Mouse (Mus musculus) forebrain, postnatal 0 days (tissue): Measurements from ENCODE around the gene Rnls. TPM values are rescaled to one million over a fixed set of nuclear protein-coding genes. Genes with fewer than 3 reads are reported as not detected.

Source experiments
- ATAC-seq: fragments of 200-750 bp; cut with Nextera tagmentation; 2 replicates; pipeline ENCODE4 v1.8.0; 2017; ENCODE audit warnings: mild to moderate bottlenecking, moderate library complexity
- DNase-seq: peaks from one replicate; pipeline ENCODE4 v3.0.0-alpha.2; 2015
- H3K27ac ChIP-seq: fragments of 300-500 bp; sonication (generic); 2 replicates; pipeline ENCODE4 v1.5.1; 2014; ENCODE audit warnings: low read depth, mild to moderate bottlenecking, antibody characterized with exemption, low read length, moderate library complexity, mixed read lengths
- H3K27me3 ChIP-seq: fragments of 300-500 bp; sonication (generic); 2 replicates; pipeline ENCODE4 v1.6.1; 2014; ENCODE audit warnings: mild to moderate bottlenecking, low read length, mixed read lengths; ENCODE audit not compliant: insufficient read depth
- H3K36me3 ChIP-seq: fragments of 300-500 bp; sonication (generic); 2 replicates; pipeline ENCODE4 v1.6.1; 2014; ENCODE audit warnings: mild to moderate bottlenecking, moderate library complexity; ENCODE audit not compliant: insufficient read depth
- H3K4me1 ChIP-seq: fragments of 300-500 bp; sonication (generic); 2 replicates; pipeline ENCODE4 v1.6.1; 2014; ENCODE audit warnings: antibody characterized with exemption; ENCODE audit not compliant: insufficient read depth
- H3K4me2 ChIP-seq: fragments of 300-500 bp; sonication (generic); 2 replicates; pipeline ENCODE4 v1.6.1; 2014; ENCODE audit warnings: low read depth, mild to moderate bottlenecking, moderate library complexity
- H3K4me3 ChIP-seq: fragments of 300-500 bp; sonication (generic); 2 replicates; pipeline ENCODE4 v1.5.1; 2014; ENCODE audit warnings: low read depth, low read length, mixed read lengths
- H3K9ac ChIP-seq: fragments of 300-500 bp; sonication (generic); 2 replicates; pipeline ENCODE4 v1.6.1; 2014; ENCODE audit warnings: mild to moderate bottlenecking
- H3K9me3 ChIP-seq: fragments of 300-500 bp; sonication (generic); 2 replicates; pipeline ENCODE4 v1.6.1; 2016; ENCODE audit warnings: low read length
- CTCF ChIP-seq: sonication (generic); IDR thresholded peaks from 2 replicates; pipeline ENCODE4 v1.5.1; 2016; ENCODE audit warnings: antibody characterized with exemption, control low read depth, low read depth
- WGBS: fragments of 180-500 bp; shearing (Covaris S2); extraction: QIAGEN DNeasy Blood & Tissue Kit; methylation state at CpG from one replicate; pipeline ENCODE4 v1.1.7; 2014; 5-methylcytosine and 5-hydroxymethylcytosine counted together
- polyA plus RNA-seq: library from polyadenylated mRNA; unstranded; fragments of >200 nt; fragmentation: Nextera tagmentation; extraction: Ambion mirVana; gene quantifications from 2 replicates; pipeline ENCODE4 v1.2.1, GENCODE M21; 2015
- total RNA-seq: library from RNA; depleted of rRNA; stranded (reverse); fragments of >200 nt; gene quantifications from 2 replicates; pipeline ENCODE4 v1.2.3, GENCODE M21; 2014

Rnls gene
- total and polyA plus RNA-seq, 2 experiments from 2014 or later = 1.5 to 8.7 TPM

GRCm38 (mm10) chr19:33110404-33110803, 281.7 kb downstream of the Rnls start:
- Histone ChIP-seq H3K4me3 (no peak overlapping the region), H3K36me3 (no peaks in the 10 kb centered on the region), H3K4me2 (no peak overlapping the region), H3K27me3 (no peaks in the 10 kb centered on the region), H3K9ac (no peak overlapping the region), H3K4me1 (no peaks in the 10 kb centered on the region), H3K27ac (no peak overlapping the region), H3K9me3 (no peaks in the 10 kb centered on the region)
- no peak for ATAC-seq
- TF ChIP-seq CTCF = no peak
- no peak for DNase-seq
- 80% methylated on average over 9 of the region's 9 CpGs for WGBS

GRCm38 (mm10) chr19:33109941-33110371, 282.1 kb downstream of the Rnls start:
- Histone ChIP-seq H3K4me2 (no peak overlapping the region), H3K4me3 (no peak overlapping the region), H3K27me3 (no peaks in the 10 kb centered on the region), H3K9me3 (no peaks in the 10 kb centered on the region), H3K36me3 (no peaks in the 10 kb centered on the region), H3K4me1 (no peaks in the 10 kb centered on the region), H3K9ac (no peak overlapping the region), H3K27ac (no peak overlapping the region)
- DNase-seq = no peak
- 66% methylated on average over 6 of the region's 6 CpGs for WGBS
- no peak for TF ChIP-seq CTCF
- ATAC-seq = peak; percentile 63

GRCm38 (mm10) chr19:33109141-33109540, 283.0 kb downstream of the Rnls start:
- no peaks in the 10 kb centered on the region for H3K27me3 ChIP-seq
- H3K36me3 ChIP-seq = no peaks in the 10 kb centered on the region
- DNase-seq (no peak), ATAC-seq (no peak)
- H3K4me1 ChIP-seq = no peaks in the 10 kb centered on the region
- TF ChIP-seq CTCF = no peak
- no peak overlapping the region for H3K4me2 ChIP-seq
- no peak overlapping the region for H3K9ac ChIP-seq
- H3K27ac ChIP-seq = no peak overlapping the region
- no peak overlapping the region for H3K4me3 ChIP-seq
- no peaks in the 10 kb centered on the region for H3K9me3 ChIP-seq
- WGBS = 90% methylated on average over 7 of the region's 7 CpGs

GRCm38 (mm10) chr19:33103851-33104250, 288.2 kb downstream of the Rnls start:
- Histone ChIP-seq H3K4me3 (no peak overlapping the region), H3K9ac (no peak overlapping the region), H3K36me3 (no peaks in the 10 kb centered on the region), H3K9me3 (no peaks in the 10 kb centered on the region), H3K27me3 (no peaks in the 10 kb centered on the region), H3K4me2 (no peak overlapping the region), H3K4me1 (no peaks in the 10 kb centered on the region), H3K27ac (no peak overlapping the region)
- WGBS = 92% methylated on average over 6 of the region's 6 CpGs
- DNase-seq (no peak), ATAC-seq (no peak)
- TF ChIP-seq CTCF = no peak

- ATAC-seq (peak; percentile 47; the same call in 1 of the 2 replicates), DNase-seq (no peak)
- no peaks in the 10 kb centered on the region for H3K4me1 ChIP-seq
- H3K27me3 ChIP-seq = no peaks in the 10 kb centered on the region
- no peak overlapping the region for H3K9ac ChIP-seq
- no peak overlapping the region for H3K4me2 ChIP-seq
- H3K27ac ChIP-seq = no peak overlapping the region
- H3K9me3 ChIP-seq = no peaks in the 10 kb centered on the region
- TF ChIP-seq CTCF = no peak
- no peaks in the 10 kb centered on the region for H3K36me3 ChIP-seq
- no peak overlapping the region for H3K4me3 ChIP-seq
- 74% methylated on average over 7 of the region's 7 CpGs for WGBS
Observed at GRCm38 (mm10) chr19:33102783-33103139, 289.3 kb downstream of the Rnls start.

- peak; percentile 72 for ATAC-seq
- TF ChIP-seq CTCF = no peak
- H3K4me3 ChIP-seq = no peak overlapping the region
- WGBS = 65% methylated on average over 7 of the region's 7 CpGs
- H3K36me3 ChIP-seq = no peaks in the 10 kb centered on the region
- no peaks in the 10 kb centered on the region for H3K27me3 ChIP-seq
- no peaks in the 10 kb centered on the region for H3K9me3 ChIP-seq
- peak; percentile 25 for DNase-seq
- H3K9ac ChIP-seq = no peak overlapping the region
- no peak overlapping the region for H3K4me2 ChIP-seq
- no peak overlapping the region; the same call in 1 of the 2 replicates for H3K27ac ChIP-seq
- H3K4me1 ChIP-seq = no peaks in the 10 kb centered on the region
Observed at GRCm38 (mm10) chr19:33102008-33102782, 289.9 kb downstream of the Rnls start.

- H3K36me3 ChIP-seq = no peaks in the 10 kb centered on the region
- no peaks in the 10 kb centered on the region for H3K27me3 ChIP-seq
- no peaks in the 10 kb centered on the region for H3K9me3 ChIP-seq
- H3K4me3 ChIP-seq = no peak overlapping the region
- H3K4me2 ChIP-seq = no peak overlapping the region
- no peak for TF ChIP-seq CTCF
- DNase-seq (no peak), ATAC-seq (no peak)
- no peaks in the 10 kb centered on the region for H3K4me1 ChIP-seq
- WGBS = 43% methylated on average over 13 of the region's 13 CpGs
- no peak overlapping the region for H3K27ac ChIP-seq
- no peak overlapping the region for H3K9ac ChIP-seq
Observed at GRCm38 (mm10) chr19:33101093-33102007, 290.7 kb downstream of the Rnls start.
